Mouse (Mus musculus) erythroblast, embryonic 14.5 days (primary cell): Measurements from ENCODE around the gene Dtd1. TPM values are rescaled to one million over a fixed set of nuclear protein-coding genes. Genes with fewer than 3 reads are reported as not detected.

Source experiments
- H3K27me3 ChIP-seq: 2 replicates; pipeline ENCODE4 v1.6.1; 2012; ENCODE audit warnings: inconsistent platforms; ENCODE audit not compliant: control insufficient read depth
- H3K36me3 ChIP-seq: 2 replicates; pipeline ENCODE4 v1.6.1; 2012; ENCODE audit warnings: mild to moderate bottlenecking, inconsistent platforms; ENCODE audit not compliant: control insufficient read depth
- H3K4me1 ChIP-seq: 2 replicates; pipeline ENCODE4 v1.6.1; 2012; ENCODE audit warnings: inconsistent platforms; ENCODE audit not compliant: control insufficient read depth
- H3K4me3 ChIP-seq: replicated peaks from 2 replicates; pipeline ENCODE3; 2012; ENCODE audit warnings: moderate library complexity, mild to moderate bottlenecking, inconsistent platforms
- H3K9me3 ChIP-seq: 2 replicates; pipeline ENCODE4 v1.6.1; 2012; ENCODE audit warnings: low read length, inconsistent platforms, mixed read lengths; ENCODE audit not compliant: control insufficient read depth
- GATA1 ChIP-seq: IDR thresholded peaks from 2 replicates; pipeline ENCODE4 v1.6.1; 2012; ENCODE audit warnings: low read length, inconsistent platforms, mixed read lengths
- TAL1 ChIP-seq: IDR thresholded peaks from 3 replicates; pipeline ENCODE4 v1.6.1; 2012; ENCODE audit warnings: low read length, inconsistent platforms, mixed read lengths
- polyA plus RNA-seq: library from polyadenylated mRNA; stranded (reverse); fragments of >175 nt; gene quantifications from 2 replicates; pipeline ENCODE4 v1.2.3, GENCODE M21; 2012

Dtd1 gene
- polyA plus RNA-seq, 1 experiment: 0.55 TPM

DNA sequence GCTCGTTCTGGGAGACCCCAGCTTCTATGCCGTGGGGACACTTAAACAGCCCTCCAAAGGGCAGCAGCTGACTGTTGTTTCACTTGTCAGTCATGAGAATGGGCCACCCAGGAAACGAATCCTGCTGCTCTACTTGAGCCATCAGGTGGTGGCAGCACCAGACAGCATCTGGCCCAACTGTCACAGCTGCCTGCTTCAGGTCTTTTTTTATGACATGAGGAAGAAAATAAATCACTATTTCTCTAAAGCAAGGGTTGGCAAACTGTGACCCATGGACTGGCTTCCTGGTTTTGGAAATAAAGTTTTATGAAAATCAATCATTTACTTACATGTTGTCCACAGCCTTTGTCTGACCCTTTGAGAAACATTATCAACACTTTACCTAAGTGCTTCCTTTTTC is 182.2 kb downstream of the Dtd1 start:
- TF ChIP-seq TAL1: no peak
- no peak for TF ChIP-seq GATA1
- Histone ChIP-seq H3K36me3 (no peaks in the 10 kb centered on the region), H3K4me3 (no peak overlapping the region), H3K4me1 (no peaks in the 10 kb centered on the region), H3K9me3 (no peaks in the 10 kb centered on the region), H3K27me3 (no peaks in the 10 kb centered on the region)

GRCm38 (mm10) chr2:144782481-144782880 is 182.8 kb downstream of the Dtd1 start:
- Histone ChIP-seq H3K36me3 (no peaks in the 10 kb centered on the region), H3K4me3 (no peak overlapping the region), H3K27me3 (no peaks in the 10 kb centered on the region), H3K4me1 (no peaks in the 10 kb centered on the region), H3K9me3 (no peaks in the 10 kb centered on the region)
- no peak for TF ChIP-seq TAL1
- no peak for TF ChIP-seq GATA1

DNA sequence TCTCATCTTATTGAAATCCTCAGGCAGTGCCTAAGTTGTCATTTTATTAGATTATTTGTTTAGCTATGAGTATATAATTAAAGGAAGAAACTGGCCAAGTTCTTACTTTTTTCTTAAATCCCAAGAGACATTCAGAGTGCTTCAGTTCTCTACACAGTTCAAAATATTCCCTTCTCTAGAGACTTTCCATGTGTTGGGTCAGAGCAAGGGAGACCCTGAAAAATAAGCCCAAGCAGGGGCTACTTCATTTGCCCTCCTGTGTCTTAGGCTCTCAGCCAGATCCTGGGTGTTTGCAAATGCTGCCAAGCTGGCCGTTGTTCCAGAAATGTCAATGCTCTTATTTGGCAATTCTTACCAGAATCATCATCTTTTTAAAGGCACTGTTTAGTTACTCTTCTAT is 183.5 kb downstream of the Dtd1 start:
- Histone ChIP-seq H3K9me3 (no peaks in the 10 kb centered on the region), H3K4me3 (no peak overlapping the region), H3K27me3 (no peaks in the 10 kb centered on the region), H3K4me1 (no peaks in the 10 kb centered on the region), H3K36me3 (no peaks in the 10 kb centered on the region)
- no peak for TF ChIP-seq GATA1
- no peak for TF ChIP-seq TAL1

DNA sequence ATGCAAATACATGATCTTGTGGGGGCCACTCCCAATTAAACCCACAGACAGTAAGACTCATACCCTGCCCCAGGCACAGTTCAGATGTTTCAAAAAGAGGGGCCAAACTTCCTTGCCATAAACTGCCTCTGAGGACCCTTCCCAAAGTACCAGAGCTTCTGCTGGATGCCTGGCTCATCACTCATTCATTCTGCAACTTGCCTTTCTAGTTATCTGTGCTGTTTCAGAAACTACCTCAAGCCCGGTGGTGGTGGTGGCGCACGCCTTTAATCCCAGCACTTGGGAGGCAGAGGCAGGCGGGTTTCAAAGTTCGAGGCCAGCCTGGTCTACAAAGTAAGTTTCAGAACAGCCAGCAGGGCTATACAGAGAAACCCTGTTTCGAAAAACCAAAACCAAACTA is 184.1 kb downstream of the Dtd1 start:
- Histone ChIP-seq H3K36me3 (no peaks in the 10 kb centered on the region), H3K9me3 (no peaks in the 10 kb centered on the region), H3K4me1 (no peaks in the 10 kb centered on the region), H3K27me3 (no peaks in the 10 kb centered on the region), H3K4me3 (no peak overlapping the region)
- TF ChIP-seq TAL1 (no peak), GATA1 (no peak)

DNA sequence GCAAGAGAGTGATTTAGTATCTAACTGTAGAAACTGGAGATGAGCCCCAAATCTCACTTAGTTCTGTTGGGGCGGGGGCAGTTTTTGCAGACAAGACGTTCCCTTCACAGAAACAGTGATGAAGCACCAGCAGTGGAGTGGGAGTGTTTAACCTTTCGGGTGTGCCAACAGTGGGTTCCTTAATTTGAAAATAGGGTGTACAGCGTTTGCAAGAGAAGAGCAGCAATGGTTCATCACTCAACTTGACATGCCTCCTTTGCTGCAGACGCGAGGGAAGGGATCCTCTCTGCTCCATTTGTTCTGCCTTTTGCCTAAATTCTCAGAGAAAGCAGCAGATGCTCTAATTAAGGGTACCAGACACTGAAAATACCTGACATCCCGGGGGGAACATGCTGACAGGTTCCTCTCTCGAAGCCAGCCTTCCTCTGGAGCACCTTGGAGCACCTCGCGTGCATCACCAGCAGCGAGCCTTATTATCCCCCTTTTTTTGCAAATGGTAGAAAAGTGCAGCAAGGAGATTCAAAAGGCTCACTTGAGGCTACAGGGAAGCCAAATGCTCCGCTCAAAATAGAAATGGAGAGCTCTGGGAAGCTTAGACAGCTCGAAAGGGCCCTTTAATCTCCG is 192.1 kb downstream of the Dtd1 start:
- no peaks in the 10 kb centered on the region for H3K4me1 ChIP-seq
- H3K4me3 ChIP-seq: no peak overlapping the region
- no peaks in the 10 kb centered on the region for H3K27me3 ChIP-seq
- H3K36me3 ChIP-seq: no peaks in the 10 kb centered on the region
- H3K9me3 ChIP-seq: no peaks in the 10 kb centered on the region
- TF ChIP-seq GATA1 (no peak), TAL1 (no peak)

DNA sequence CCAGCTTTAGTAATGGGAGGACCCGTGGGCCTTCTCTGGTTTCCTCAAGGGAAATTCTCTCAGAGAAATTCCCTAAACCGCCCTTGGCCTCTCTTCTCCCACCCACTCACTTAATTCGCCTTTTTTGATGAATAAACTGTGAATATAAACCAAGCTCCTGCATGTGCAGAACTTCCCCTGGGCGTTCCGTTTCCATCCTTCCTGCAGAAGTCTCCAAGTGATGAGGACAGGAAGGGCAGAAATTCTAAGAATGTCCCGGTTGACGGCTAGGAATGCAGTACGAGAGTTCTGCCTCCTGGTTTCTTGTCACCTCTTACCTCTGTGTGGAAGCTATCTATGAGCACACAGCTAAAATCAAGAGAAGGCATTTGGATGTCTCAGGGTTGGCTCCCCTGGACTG is 197.8 kb downstream of the Dtd1 start:
- TF ChIP-seq GATA1 (no peak), TAL1 (no peak)
- Histone ChIP-seq H3K4me1 (no peaks in the 10 kb centered on the region), H3K9me3 (no peaks in the 10 kb centered on the region)

GRCm38 (mm10) chr2:144807766-144808754 is 208.4 kb downstream of the Dtd1 start:
- peaks cover 2% of the 10 kb centered on the region; the same call in 1 of the 2 replicates for H3K9me3 ChIP-seq
- TF ChIP-seq TAL1: no peak

More for the DNA sequence above, 197.8 kb downstream of the Dtd1 start:
- Histone ChIP-seq H3K36me3 (no peaks in the 10 kb centered on the region), H3K4me3 (no peak overlapping the region), H3K27me3 (no peaks in the 10 kb centered on the region)

More at GRCm38 (mm10) chr2:144807766-144808754, 208.4 kb downstream of the Dtd1 start:
- H3K4me1 ChIP-seq: no peaks in the 10 kb centered on the region
- no peak overlapping the region for H3K4me3 ChIP-seq
- H3K27me3 ChIP-seq: no peaks in the 10 kb centered on the region
- H3K36me3 ChIP-seq: no peaks in the 10 kb centered on the region

Other genes starting within 250 kb of the Dtd1 start
- gene Kat14, start 230.9 kb upstream of the Dtd1 start, polyA plus RNA-seq: 0.91 and 1.1 TPM in 2 replicates
- gene Pet117, start 230.9 kb upstream of the Dtd1 start, polyA plus RNA-seq: 0.09 TPM in 1 of 2 replicates, not detected in the other
- gene Dzank1, start 72.5 kb upstream of the Dtd1 start, polyA plus RNA-seq: not detected in 2 replicates
- gene Polr3f, start 72.2 kb upstream of the Dtd1 start, polyA plus RNA-seq: 0.06 and 0.20 TPM in 2 replicates
- gene Rbbp9, start 49.0 kb upstream of the Dtd1 start, polyA plus RNA-seq: 0.02 TPM in 1 of 2 replicates, not detected in the other
- gene Sec23b, start 43.7 kb upstream of the Dtd1 start, polyA plus RNA-seq: 0.43 and 0.44 TPM in 2 replicates
- gene Smim26, start 5.8 kb upstream of the Dtd1 start, polyA plus RNA-seq: 0.10 TPM in 1 of 2 replicates, not detected in the other
- not detected in 2 replicates for gene Scp2d1, start 223.8 kb downstream of the Dtd1 start, polyA plus RNA-seq